11 mouse cellular contexts compared by ENCODE assay signal in the genomic region with DNA sequence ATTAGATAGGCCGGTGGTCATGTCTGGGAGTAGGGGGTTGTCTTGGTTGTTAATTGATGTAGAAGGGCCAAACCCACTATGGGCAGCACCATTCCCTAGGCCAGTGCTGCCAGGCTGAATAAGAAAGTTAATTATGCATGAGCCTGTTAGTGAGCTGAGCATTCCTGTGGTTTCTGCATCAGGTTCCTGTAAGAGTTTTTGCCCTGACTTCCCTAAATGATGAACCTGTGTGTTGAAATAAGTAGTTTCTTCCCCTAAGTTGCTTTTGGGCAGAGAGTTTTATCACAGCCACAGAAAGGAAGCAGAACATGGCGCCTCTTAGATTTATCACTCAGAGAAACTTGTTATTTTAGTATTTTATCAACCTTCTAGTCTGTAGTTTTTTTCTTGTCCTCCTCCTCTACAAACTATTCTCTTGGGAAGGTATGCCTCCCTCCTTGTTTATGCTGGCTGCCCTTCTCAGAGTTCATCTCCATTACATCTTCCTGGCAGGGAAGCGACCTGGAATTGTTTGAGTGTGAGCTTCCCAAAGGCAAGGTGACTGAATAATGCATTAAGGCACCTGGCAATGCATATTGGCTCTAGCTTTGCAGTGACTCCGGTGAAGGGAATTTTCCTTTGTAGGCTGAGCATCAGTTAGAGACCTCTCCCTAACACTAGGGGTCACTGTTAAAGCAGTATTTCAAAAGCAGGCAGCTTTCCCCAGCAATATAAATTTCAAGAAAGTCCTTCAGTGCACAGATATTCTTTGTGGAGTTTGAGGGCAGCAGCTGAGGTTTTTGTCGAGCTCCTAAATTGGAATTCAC. TPM values are rescaled to one million over a fixed set of nuclear protein-coding genes. Genes with fewer than 3 reads are reported as not detected.
DNase-seq lines count a peak whose midpoint lies in the region; ATAC-seq and TF ChIP-seq lines count a peak whose summit lies in the region.
"Had no signal": no experiment of that assay in that cellular context is flagged by ENCODE, and none has a peak within 500 bp of the region (broad histone marks: within the 10 kb centered on the region; RNA-seq: fewer than 3 reads in every experiment).

No protein-coding gene starts in this region.

- no peak overlapping the region for H3K4me3 ChIP-seq in liver, adult 2 months (ENCODE audit: insufficient read depth, low read depth, low read length)
- no peak overlapping the region for H3K4me3 ChIP-seq in heart, postnatal 0 days (ENCODE audit: low read depth, low read length)
- H3K4me3 ChIP-seq: heart, embryonic 15.5 days; neural tube, embryonic 13.5 days had no signal

- no peak for TF ChIP-seq EP300 in heart, postnatal 0 days (IDR thresholded peaks at IDR 0.05; ENCODE audit: low read depth)

- DNase-seq in cerebellum, adult 11 months = no peak
- DNase-seq in liver, adult 2 months (ENCODE audit: extremely low read depth, low read depth, low spot score) = peak; percentile 57
- DNase-seq in liver (no peak), adipocyte (ENCODE audit: low spot score) (peak; percentile 69)
- DNase-seq in heart, postnatal 0 days (ENCODE audit: low spot score) = peak; percentile 80
- DNase-seq in lung, postnatal 25 days (ENCODE audit: low spot score) = peak; percentile 65
- no peak for DNase-seq in spleen, postnatal 14 days (ENCODE audit: low spot score in 2 of 2)

- no peak overlapping the region for H3K27ac ChIP-seq in liver, adult 2 months (replicated peaks; ENCODE audit: insufficient read depth, low read depth, low read length)
- H3K27ac ChIP-seq in heart, postnatal 0 days (ENCODE audit: low read depth) = no peak overlapping the region
- H3K27ac ChIP-seq: heart, embryonic 15.5 days; neural tube, embryonic 13.5 days had no signal

- no peaks in the 10 kb centered on the region for H3K79me2 ChIP-seq in liver, adult 2 months (ENCODE audit: control insufficient read depth, insufficient read depth, low read length)

- ATAC-seq in cerebellum, adult (ENCODE audit: insufficient number of reproducible peaks, low FRiP score, low TSS enrichment) = peak; percentile 70; the same call in 1 of the 2 replicates
- ATAC-seq in heart, postnatal 0 days (ENCODE audit: insufficient read depth, low read depth) = peak; percentile 30; the same call in 1 of the 2 replicates

- no peak overlapping the region for H3K4me2 ChIP-seq in heart, postnatal 0 days (ENCODE audit: low read depth, low read length)
- H3K4me2 ChIP-seq: heart, embryonic 15.5 days; neural tube, embryonic 13.5 days had no signal

- no peaks in the 10 kb centered on the region for H3K27me3 ChIP-seq in liver, adult 2 months (ENCODE audit: control insufficient read depth, insufficient read depth, low read length)
- no peaks in the 10 kb centered on the region for H3K27me3 ChIP-seq in heart, postnatal 0 days (ENCODE audit: control insufficient read depth, insufficient read depth, low read length)
- H3K27me3 ChIP-seq: heart, embryonic 15.5 days; neural tube, embryonic 13.5 days had no signal

- H3K36me3 ChIP-seq in liver, adult 2 months (ENCODE audit: control insufficient read depth, insufficient read depth, low read length) = no peaks in the 10 kb centered on the region
- H3K36me3 ChIP-seq in heart, postnatal 0 days (replicated peaks; ENCODE audit: control insufficient read depth, insufficient read depth, low read length) = no peaks in the 10 kb centered on the region
- H3K36me3 ChIP-seq: G1E; heart, embryonic 15.5 days; neural tube, embryonic 13.5 days had no signal

- H3K9ac ChIP-seq in liver, adult 2 months (ENCODE audit: low read depth, low read length) = no peak overlapping the region
- H3K9ac ChIP-seq in heart, postnatal 0 days (replicated peaks; ENCODE audit: low read depth, low read length) = no peak overlapping the region
- H3K9ac ChIP-seq: heart, embryonic 15.5 days; neural tube, embryonic 13.5 days had no signal

- peak; percentile 45; the same call in 1 of the 2 replicates for TF ChIP-seq CTCF in liver, adult 2 months (IDR thresholded peaks at IDR 0.05; ENCODE audit: low read depth, low read length)
- TF ChIP-seq CTCF in heart, postnatal 0 days (IDR thresholded peaks at IDR 0.05; ENCODE audit: low read depth) = peak; percentile 68

- H3K4me1 ChIP-seq in liver, adult 2 months (ENCODE audit: control insufficient read depth, insufficient read depth, low read length) = no peaks in the 10 kb centered on the region; the same call in 1 of the 2 replicates
- H3K4me1 ChIP-seq in heart, postnatal 0 days (ENCODE audit: control insufficient read depth, insufficient read depth) = no peaks in the 10 kb centered on the region
- H3K4me1 ChIP-seq: heart, embryonic 15.5 days had no signal

- TF ChIP-seq POLR2A in liver, adult 2 months (IDR thresholded peaks at IDR 0.05; ENCODE audit: extremely low read depth, insufficient read depth, low read length) = no peak

- WGBS in liver, adult 2 months = 36% methylated on average over 5 of the region's 5 CpGs
- 14% methylated on average over 5 of the region's 5 CpGs for WGBS in heart, postnatal 0 days

- no peaks in the 10 kb centered on the region for H3K9me3 ChIP-seq in heart, postnatal 0 days (replicated peaks; ENCODE audit: control insufficient read depth, low read length)
- H3K9me3 ChIP-seq: heart, embryonic 15.5 days; neural tube, embryonic 13.5 days had no signal

RNA-seq across cellular contexts. Expression of a gene that starts 21.9 kb away (rescaled TPM):
- total RNA-seq in liver, adult 2 months (2014; rRNA removed) = not detected in 2 replicates
- polyA plus RNA-seq in liver, adult 2 months (2012; rRNA removed) = not detected in 2 replicates
- total RNA-seq in heart, postnatal 0 days (2014; rRNA removed; ENCODE audit: low replicate concordance) = 0.15 and 1.3 TPM in 2 replicates
- 0.29 and 0.34 TPM in 2 replicates for polyA plus RNA-seq in heart, postnatal 0 days (2015; fragmentation: Nextera tagmentation; extraction: Ambion mirVana)
- polyA plus RNA-seq: G1E; neural tube, embryonic 13.5 days had no signal

RNA-seq across cellular contexts. Expression of a gene that starts 32.8 kb away (rescaled TPM):
- 17.9 and 21.4 TPM in 2 replicates for total RNA-seq in liver, adult 2 months (2014; rRNA removed)
- polyA plus RNA-seq in liver, adult 2 months (2012; rRNA removed) = 4.6 and 4.7 TPM in 2 replicates
- 10.9 and 45.6 TPM in 2 replicates for total RNA-seq in heart, postnatal 0 days (2014; rRNA removed; ENCODE audit: low replicate concordance)
- polyA plus RNA-seq in heart, postnatal 0 days (2015; fragmentation: Nextera tagmentation; extraction: Ambion mirVana) = 41.0 and 42.1 TPM in 2 replicates

RNA-seq across cellular contexts. Expression of a gene that starts 50.7 kb away (rescaled TPM):
- total RNA-seq in liver, adult 2 months (2014; rRNA removed) = 0.09 and 0.94 TPM in 2 replicates
- polyA plus RNA-seq in liver, adult 2 months (2012; rRNA removed) = 0.09 and 0.17 TPM in 2 replicates
- 0.57 and 1.7 TPM in 2 replicates for total RNA-seq in heart, postnatal 0 days (2014; rRNA removed; ENCODE audit: low replicate concordance)
- polyA plus RNA-seq in heart, postnatal 0 days (2015; fragmentation: Nextera tagmentation; extraction: Ambion mirVana) = 0.89 and 1.2 TPM in 2 replicates

Comparison
In these comparisons a context has a peak if more than half of its experiments do, and no peak if none do; other contexts are left out.
1. DNase-seq: peak in liver, adult 2 months (single experiment), adipocyte (single experiment), heart, postnatal 0 days (single experiment) and lung, postnatal 25 days (single experiment); none in cerebellum, adult 11 months (single experiment), liver (single experiment) and spleen, postnatal 14 days (0 of 2).